Mouse (Mus musculus): ENCODE results near the gene Afg3l1. TPM values are rescaled to one million over a fixed set of nuclear protein-coding genes. Genes with fewer than 3 reads are reported as not detected.

Afg3l1 gene
- polyA plus RNA-seq, 1 experiment, result 22.8 TPM

GRCm38 (mm10) chr8:123503801-123504467 lies 26.2 kb downstream of the Afg3l1 start:
- Histone ChIP-seq H3K27ac (ENCODE audit: control insufficient read depth, insufficient read depth, low read depth, low read length, poor library complexity) (no peak overlapping the region), H3K4me1 (ENCODE audit: control insufficient read depth, insufficient read depth, low read length) (no peaks in the 10 kb centered on the region), H3K4me3 (replicated peaks; ENCODE audit: control insufficient read depth, low read depth, low read length) (no peak overlapping the region)
- WGBS, result 97% methylated on average over 6 of the region's 6 CpGs
- TF ChIP-seq CTCF (IDR thresholded peaks at IDR 0.05; ENCODE audit: control insufficient read depth, insufficient read depth, low read length), result no peak
- no peak for TF ChIP-seq POLR2A (IDR thresholded peaks at IDR 0.05; ENCODE audit: borderline replicate concordance, control insufficient read depth, low read depth, low read length)

GRCm38 (mm10) chr8:123504591-123505195 lies 27.0 kb downstream of the Afg3l1 start:
- TF ChIP-seq CTCF (IDR thresholded peaks at IDR 0.05; ENCODE audit: control insufficient read depth, insufficient read depth, low read length), result no peak
- no peak for TF ChIP-seq POLR2A (IDR thresholded peaks at IDR 0.05; ENCODE audit: borderline replicate concordance, control insufficient read depth, low read depth, low read length)
- H3K4me3 ChIP-seq (replicated peaks; ENCODE audit: control insufficient read depth, low read depth, low read length), result no peak overlapping the region
- H3K27ac ChIP-seq (ENCODE audit: control insufficient read depth, insufficient read depth, low read depth, low read length, poor library complexity), result no peak overlapping the region
- WGBS, result 93% methylated on average over 9 of the region's 9 CpGs
- no peaks in the 10 kb centered on the region for H3K4me1 ChIP-seq (ENCODE audit: control insufficient read depth, insufficient read depth, low read length)

DNA sequence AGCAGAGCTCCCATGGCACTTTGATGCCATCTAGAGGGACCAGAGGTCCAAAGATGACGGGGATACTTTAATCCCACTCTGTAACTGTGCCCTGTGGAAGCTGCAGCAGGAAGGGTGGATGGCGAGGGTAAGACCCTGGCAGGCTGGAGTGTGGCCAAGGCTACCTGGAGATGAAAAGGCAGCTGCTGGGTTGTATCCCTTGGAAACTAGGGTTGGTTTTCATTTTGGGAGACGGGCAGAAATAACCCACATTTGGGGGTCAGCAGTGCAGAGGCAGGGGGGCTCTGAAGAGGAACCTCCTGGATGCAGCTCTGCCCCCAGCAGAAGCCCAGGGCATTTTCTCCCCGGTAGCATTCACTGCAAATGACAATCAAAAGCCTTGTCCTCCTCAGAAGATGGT lies 27.6 kb downstream of the Afg3l1 start:
- Histone ChIP-seq H3K27ac (ENCODE audit: control insufficient read depth, insufficient read depth, low read depth, low read length, poor library complexity) (no peak overlapping the region), H3K4me3 (replicated peaks; ENCODE audit: control insufficient read depth, low read depth, low read length) (no peak overlapping the region), H3K4me1 (ENCODE audit: control insufficient read depth, insufficient read depth, low read length) (no peaks in the 10 kb centered on the region)
- no peak for TF ChIP-seq POLR2A (IDR thresholded peaks at IDR 0.05; ENCODE audit: borderline replicate concordance, control insufficient read depth, low read depth, low read length)
- no peak for TF ChIP-seq CTCF (IDR thresholded peaks at IDR 0.05; ENCODE audit: control insufficient read depth, insufficient read depth, low read length)
- WGBS, result 89% methylated on average over 4 of the region's 4 CpGs

- WGBS, result 90% methylated on average over 9 of the region's 9 CpGs
- TF ChIP-seq CTCF (IDR thresholded peaks at IDR 0.05; ENCODE audit: control insufficient read depth, insufficient read depth, low read length) (no peak), POLR2A (IDR thresholded peaks at IDR 0.05; ENCODE audit: borderline replicate concordance, control insufficient read depth, low read depth, low read length) (no peak)
- no peak overlapping the region for H3K27ac ChIP-seq (ENCODE audit: control insufficient read depth, insufficient read depth, low read depth, low read length, poor library complexity)
- no peak overlapping the region for H3K4me3 ChIP-seq (replicated peaks; ENCODE audit: control insufficient read depth, low read depth, low read length)
- no peaks in the 10 kb centered on the region for H3K4me1 ChIP-seq (ENCODE audit: control insufficient read depth, insufficient read depth, low read length)
These were observed 28.0 kb downstream of the Afg3l1 start for GRCm38 (mm10) chr8:123505695-123506094.

GRCm38 (mm10) chr8:123507153-123507552 lies 29.4 kb downstream of the Afg3l1 start:
- WGBS, result 68% methylated on average over 5 of the region's 5 CpGs
- Histone ChIP-seq H3K4me1 (ENCODE audit: control insufficient read depth, insufficient read depth, low read length) (no peaks in the 10 kb centered on the region), H3K4me3 (replicated peaks; ENCODE audit: control insufficient read depth, low read depth, low read length) (no peak overlapping the region), H3K27ac (ENCODE audit: control insufficient read depth, insufficient read depth, low read depth, low read length, poor library complexity) (no peak overlapping the region)
- TF ChIP-seq CTCF (IDR thresholded peaks at IDR 0.05; ENCODE audit: control insufficient read depth, insufficient read depth, low read length), result no peak
- no peak for TF ChIP-seq POLR2A (IDR thresholded peaks at IDR 0.05; ENCODE audit: borderline replicate concordance, control insufficient read depth, low read depth, low read length)

GRCm38 (mm10) chr8:123510819-123511218 lies 33.1 kb downstream of the Afg3l1 start:
- no peak overlapping the region for H3K4me3 ChIP-seq (replicated peaks; ENCODE audit: control insufficient read depth, low read depth, low read length)
- no peaks in the 10 kb centered on the region for H3K4me1 ChIP-seq (ENCODE audit: control insufficient read depth, insufficient read depth, low read length)
- no peak for TF ChIP-seq POLR2A (IDR thresholded peaks at IDR 0.05; ENCODE audit: borderline replicate concordance, control insufficient read depth, low read depth, low read length)
- no peak for TF ChIP-seq CTCF (IDR thresholded peaks at IDR 0.05; ENCODE audit: control insufficient read depth, insufficient read depth, low read length)
- H3K27ac ChIP-seq (ENCODE audit: control insufficient read depth, insufficient read depth, low read depth, low read length, poor library complexity), result no peak overlapping the region
- WGBS, result 75% methylated on average over 5 of the region's 5 CpGs

- 26% methylated on average over 9 of the region's 9 CpGs for whole genome bisulfite sequencing
- H3K4me1 ChIP-seq (ENCODE audit: control insufficient read depth, insufficient read depth, low read length), result no peaks in the 10 kb centered on the region
- H3K27ac ChIP-seq (ENCODE audit: control insufficient read depth, insufficient read depth, low read depth, low read length, poor library complexity), result no peak overlapping the region
- TF ChIP-seq POLR2A (IDR thresholded peaks at IDR 0.05; ENCODE audit: borderline replicate concordance, control insufficient read depth, low read depth, low read length), result no peak
- H3K4me3 ChIP-seq (replicated peaks; ENCODE audit: control insufficient read depth, low read depth, low read length), result no peak overlapping the region
These were observed 36.4 kb downstream of the Afg3l1 start for GRCm38 (mm10) chr8:123514136-123514535.

GRCm38 (mm10) chr8:123514781-123515539 lies 37.3 kb downstream of the Afg3l1 start, which contains the start of gene Dbndd1:
Gene Dbndd1, minus strand, starts transcription at chr8:123515463.
- WGBS, result under 1% methylated on average over 60 of the region's 63 CpGs
- TF ChIP-seq POLR2A (IDR thresholded peaks at IDR 0.05; ENCODE audit: borderline replicate concordance, control insufficient read depth, low read depth, low read length) (no peak), CTCF (IDR thresholded peaks at IDR 0.05; ENCODE audit: control insufficient read depth, insufficient read depth, low read length) (peak; percentile 3; the same call in 1 of the 2 replicates)
- Histone ChIP-seq H3K27ac (ENCODE audit: control insufficient read depth, insufficient read depth, low read depth, low read length, poor library complexity) (no peak within 1 kb of the TSS), H3K4me3 (replicated peaks; ENCODE audit: control insufficient read depth, low read depth, low read length) (no peak within 1 kb of the TSS), H3K4me1 (ENCODE audit: control insufficient read depth, insufficient read depth, low read length) (peaks cover 3% of the 10 kb centered on the region; the same call in 1 of the 2 replicates)

Measured in bone marrow, adult 2 months (tissue).